Mouse (Mus musculus): ENCODE results near the gene Olfr183. TPM values are rescaled to one million over a fixed set of nuclear protein-coding genes. Genes with fewer than 3 reads are reported as not detected.
"Not testable (repeated sequence)": the region's sequence is repeated elsewhere in the genome, so short reads cannot be mapped to it uniquely, and the experiment has no call there.

Olfr183 gene
- not detected in 2 replicates for total RNA-seq (2014; fragmentation: Nextera tagmentation)
- not detected in 2 replicates for total RNA-seq (2017)

DNA sequence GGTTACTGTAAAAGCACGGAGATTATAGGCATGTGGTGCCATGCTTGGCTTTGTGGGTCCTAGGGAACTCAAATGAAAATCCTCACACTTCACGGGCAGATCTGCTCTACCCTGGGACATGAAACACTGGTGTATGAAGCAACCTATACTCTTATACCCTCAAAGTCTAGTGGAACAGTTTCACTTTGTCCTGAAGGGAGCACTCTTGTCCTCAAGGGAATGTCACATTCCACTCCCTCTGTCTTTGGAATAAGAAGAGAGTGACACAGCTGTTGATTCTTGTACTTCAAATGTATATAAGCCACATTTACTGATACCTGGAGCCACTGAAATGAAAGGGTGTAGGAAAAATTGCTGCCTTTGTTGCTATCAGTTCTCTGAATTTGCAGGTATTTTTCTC, at the start of gene Olfr183:
TSS of gene Olfr183 (plus strand) at position 301 of the 400 bp plus-strand sequence.
- no peak for ATAC-seq (replicated peaks; ENCODE audit: poor library complexity, severe bottlenecking)

DNA sequence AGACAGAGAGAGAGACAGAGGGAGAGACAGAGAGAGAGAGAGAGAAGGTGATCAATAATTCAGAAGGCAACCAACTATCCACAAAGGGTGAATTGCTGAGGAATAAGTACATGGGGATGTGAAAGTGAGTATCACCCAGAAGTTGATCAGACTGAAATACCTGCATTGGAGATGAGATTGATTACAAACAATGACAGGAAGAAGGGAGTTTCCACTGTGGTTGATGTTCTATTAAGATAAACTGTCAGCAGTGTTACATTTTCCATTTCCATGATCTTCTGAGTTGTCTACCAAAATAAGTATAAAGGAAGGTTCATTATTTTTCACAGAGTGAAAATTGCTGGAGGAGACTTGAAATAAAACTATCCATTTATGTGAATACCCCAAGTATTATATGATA, 12.0 kb downstream of the Olfr183 start:
- no peak for ATAC-seq (replicated peaks; ENCODE audit: poor library complexity, severe bottlenecking)

DNA sequence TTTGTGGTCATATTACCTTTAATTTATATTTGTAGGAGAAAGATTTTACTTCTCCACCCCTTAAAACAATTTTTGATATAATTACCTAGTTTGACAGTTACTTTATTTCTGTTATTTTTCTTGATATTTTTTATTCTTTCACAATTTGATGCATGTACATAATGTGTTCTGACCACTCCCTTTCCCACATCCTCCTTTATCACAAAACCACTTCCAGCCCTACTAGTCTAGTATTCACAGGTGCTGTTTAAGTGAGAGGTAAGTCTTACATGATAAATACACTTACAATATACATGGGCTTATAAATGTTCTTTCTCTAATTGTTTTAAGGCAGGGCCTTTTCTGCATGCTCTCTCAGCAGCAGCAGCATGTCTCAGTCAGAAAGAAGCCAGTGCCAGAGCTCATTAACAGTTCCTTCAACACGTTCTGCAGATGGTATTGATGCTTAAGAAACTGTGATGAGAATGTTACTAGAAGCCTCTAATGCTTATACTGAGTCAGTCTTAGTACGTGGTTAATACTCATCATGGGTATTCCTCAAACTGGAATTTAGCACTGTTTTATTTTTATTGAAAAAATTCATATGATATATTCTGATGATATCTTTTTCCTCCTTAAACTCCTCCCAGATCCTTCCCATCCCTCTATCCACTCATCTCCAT, 18.3 kb downstream of the Olfr183 start:
- ATAC-seq (replicated peaks; ENCODE audit: poor library complexity, severe bottlenecking): no peak

GRCm38 (mm10) chr16:59030191-59030590, 35.0 kb downstream of the Olfr183 start, which contains the start of gene Olfr186:
Gene Olfr186 (minus strand): TSS chr16:59030291.
- no peak for ATAC-seq (replicated peaks; ENCODE audit: poor library complexity, severe bottlenecking)

DNA sequence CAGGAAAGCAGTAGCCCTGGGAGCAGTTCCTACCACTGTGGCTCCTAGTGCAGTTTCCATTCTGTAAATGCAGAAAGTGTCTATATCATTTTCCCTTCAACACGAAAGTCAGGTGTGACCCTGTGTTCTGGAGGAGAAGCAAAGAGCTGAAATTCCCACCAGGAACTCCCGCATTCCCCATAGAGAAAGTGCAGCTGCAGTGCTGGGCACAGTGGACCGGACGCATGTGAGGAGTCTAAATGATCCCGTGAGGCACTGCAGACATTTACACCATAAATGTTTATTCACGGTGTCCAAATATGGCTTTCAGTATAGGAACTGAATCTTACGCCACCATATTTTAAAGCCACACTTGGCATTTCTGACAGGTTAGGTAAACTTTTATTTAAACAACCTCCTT, 44.6 kb downstream of the Olfr183 start, which contains the start of gene Olfr187:
TSS of gene Olfr187 (minus strand) at position 58 of the 400 bp plus-strand sequence.
- no peak for ATAC-seq (replicated peaks; ENCODE audit: poor library complexity, severe bottlenecking)

GRCm38 (mm10) chr16:59045835-59046234, 50.7 kb downstream of the Olfr183 start:
- ATAC-seq (replicated peaks; ENCODE audit: poor library complexity, severe bottlenecking): no peak

GRCm38 (mm10) chr16:59047579-59047978, 52.4 kb downstream of the Olfr183 start:
- ATAC-seq (replicated peaks; ENCODE audit: poor library complexity, severe bottlenecking): no peak

DNA sequence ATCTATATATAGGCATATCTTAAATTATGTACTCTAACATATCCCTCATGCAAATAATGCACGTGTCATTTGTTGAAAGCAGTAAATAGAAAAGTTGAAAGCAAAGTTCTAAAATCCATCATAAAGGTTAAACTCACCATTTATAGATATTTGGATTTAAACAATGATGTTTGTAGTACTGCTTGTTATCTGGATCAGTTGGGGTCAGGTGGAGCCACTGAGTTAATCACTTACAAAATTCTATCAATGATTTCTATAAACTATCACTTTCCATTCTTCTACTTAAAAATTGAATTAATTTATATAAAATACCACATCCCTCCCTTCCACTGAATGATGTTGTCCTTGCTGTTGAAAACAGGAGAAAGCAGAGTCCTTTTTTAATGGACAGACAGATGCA, 53.7 kb downstream of the Olfr183 start:
- no peak for ATAC-seq (replicated peaks; ENCODE audit: poor library complexity, severe bottlenecking)

GRCm38 (mm10) chr16:59049286-59049685, 54.1 kb downstream of the Olfr183 start:
- ATAC-seq (replicated peaks; ENCODE audit: poor library complexity, severe bottlenecking): not testable (repeated sequence)

Other genes with a start within 250 kb of the Olfr183 start
- not detected in 2 replicates for gene Olfr172, start 232.2 kb upstream of the Olfr183 start, total RNA-seq (2014; fragmentation: Nextera tagmentation)
- gene Olfr172, start 232.2 kb upstream of the Olfr183 start, total RNA-seq (2017): not detected in 2 replicates
- gene Olfr173, start 195.1 kb upstream of the Olfr183 start, total RNA-seq (2014; fragmentation: Nextera tagmentation): not detected in 2 replicates
- not detected in 2 replicates for gene Olfr173, start 195.1 kb upstream of the Olfr183 start, total RNA-seq (2017)
- not detected in 2 replicates for gene Olfr175-ps1, start 168.6 kb upstream of the Olfr183 start, total RNA-seq (2014; fragmentation: Nextera tagmentation)
- gene Olfr175-ps1, start 168.6 kb upstream of the Olfr183 start, total RNA-seq (2017): not detected in 2 replicates
- not detected in 2 replicates for gene Olfr177, start 120.6 kb upstream of the Olfr183 start, total RNA-seq (2014; fragmentation: Nextera tagmentation)
- gene Olfr177, start 120.6 kb upstream of the Olfr183 start, total RNA-seq (2017): not detected in 2 replicates
- gene Olfr178, start 103.3 kb upstream of the Olfr183 start, total RNA-seq (2014; fragmentation: Nextera tagmentation): not detected in 2 replicates
- not detected in 2 replicates for gene Olfr178, start 103.3 kb upstream of the Olfr183 start, total RNA-seq (2017)
- not detected in 2 replicates for gene Olfr181, start 66.6 kb upstream of the Olfr183 start, total RNA-seq (2014; fragmentation: Nextera tagmentation)
- gene Olfr181, start 66.6 kb upstream of the Olfr183 start, total RNA-seq (2017): not detected in 2 replicates
- not detected in 2 replicates for gene Olfr180, start 66.0 kb upstream of the Olfr183 start, total RNA-seq (2014; fragmentation: Nextera tagmentation)
- gene Olfr180, start 66.0 kb upstream of the Olfr183 start, total RNA-seq (2017): not detected in 2 replicates
- gene Olfr186, start 34.9 kb downstream of the Olfr183 start, total RNA-seq (2014; fragmentation: Nextera tagmentation): not detected in 2 replicates
- gene Olfr186, start 34.9 kb downstream of the Olfr183 start, total RNA-seq (2017): not detected in 2 replicates
- gene Olfr187, start 44.4 kb downstream of the Olfr183 start, total RNA-seq (2014; fragmentation: Nextera tagmentation): not detected in 2 replicates
- gene Olfr187, start 44.4 kb downstream of the Olfr183 start, total RNA-seq (2017): not detected in 2 replicates
- gene Olfr190, start 82.6 kb downstream of the Olfr183 start, total RNA-seq (2014; fragmentation: Nextera tagmentation): not detected in 2 replicates
- not detected in 2 replicates for gene Olfr190, start 82.6 kb downstream of the Olfr183 start, total RNA-seq (2017)
- gene Olfr191, start 94.5 kb downstream of the Olfr183 start, total RNA-seq (2014; fragmentation: Nextera tagmentation): not detected in 2 replicates
- not detected in 2 replicates for gene Olfr191, start 94.5 kb downstream of the Olfr183 start, total RNA-seq (2017)
- gene Olfr193, start 116.5 kb downstream of the Olfr183 start, total RNA-seq (2014; fragmentation: Nextera tagmentation): not detected in 2 replicates
- gene Olfr193, start 116.5 kb downstream of the Olfr183 start, total RNA-seq (2017): not detected in 2 replicates
- gene Olfr194, start 125.7 kb downstream of the Olfr183 start, total RNA-seq (2014; fragmentation: Nextera tagmentation): not detected in 2 replicates
- not detected in 2 replicates for gene Olfr194, start 125.7 kb downstream of the Olfr183 start, total RNA-seq (2017)
- gene Olfr195, start 151.7 kb downstream of the Olfr183 start, total RNA-seq (2014; fragmentation: Nextera tagmentation): not detected in 2 replicates
- gene Olfr195, start 151.7 kb downstream of the Olfr183 start, total RNA-seq (2017): not detected in 2 replicates
- not detected in 2 replicates for gene Olfr196, start 175.1 kb downstream of the Olfr183 start, total RNA-seq (2014; fragmentation: Nextera tagmentation)
- gene Olfr196, start 175.1 kb downstream of the Olfr183 start, total RNA-seq (2017): not detected in 2 replicates
- not detected in 2 replicates for gene Olfr198, start 208.2 kb downstream of the Olfr183 start, total RNA-seq (2014; fragmentation: Nextera tagmentation)
- gene Olfr198, start 208.2 kb downstream of the Olfr183 start, total RNA-seq (2017): not detected in 2 replicates
- not detected in 2 replicates for gene Olfr199, start 224.4 kb downstream of the Olfr183 start, total RNA-seq (2014; fragmentation: Nextera tagmentation)
- not detected in 2 replicates for gene Olfr199, start 224.4 kb downstream of the Olfr183 start, total RNA-seq (2017)

All from granulocyte monocyte progenitor cell, adult 5-6 weeks (primary cell).